Mouse (Mus musculus): ENCODE measurements around the gene Mknk2.

- TF ChIP-seq SMC3 (IDR thresholded peaks at IDR 0.05; ENCODE audit: low read depth, low read length) = no peak
- TF ChIP-seq CTCF (IDR thresholded peaks at IDR 0.05 in 2 of 3, conservative IDR thresholded peaks at IDR 0.05 in 1 of 3; ENCODE audit: control insufficient read depth in 1 of 3, insufficient read depth in 1 of 3, low read depth in 2 of 3, low read length in 3 of 3, poor library complexity in 1 of 3, severe bottlenecking in 1 of 3) = no peak
- no peak for TF ChIP-seq USF1 (IDR thresholded peaks at IDR 0.05; ENCODE audit: low read depth, low read length)
- TF ChIP-seq MAZ (IDR thresholded peaks at IDR 0.05; ENCODE audit: low read depth, low read length) = no peak
- no peak for TF ChIP-seq MAX (IDR thresholded peaks at IDR 0.05; ENCODE audit: low read length)
- TF ChIP-seq POLR2A (IDR thresholded peaks at IDR 0.05; ENCODE audit: control insufficient read depth in 1 of 2, insufficient read depth in 1 of 2, low read depth in 1 of 2, low read length in 2 of 2, poor library complexity in 1 of 2) = no peak
- no peak for TF ChIP-seq GATA1 (IDR thresholded peaks at IDR 0.05; ENCODE audit: low read depth, low read length)
- TF ChIP-seq MAFK (IDR thresholded peaks at IDR 0.05; ENCODE audit: borderline replicate concordance, low read depth, low read length) = no peak
- no peak for TF ChIP-seq HCFC1 (IDR thresholded peaks at IDR 0.05; ENCODE audit: low read depth, low read length)
Measured at GRCm38 (mm10) chr10:80697393-80697787, 19.5 kb upstream of the Mknk2 start.

Measured in MEL (cell line).